Mouse (Mus musculus): Measurements from ENCODE around the gene Oscar.

DNA sequence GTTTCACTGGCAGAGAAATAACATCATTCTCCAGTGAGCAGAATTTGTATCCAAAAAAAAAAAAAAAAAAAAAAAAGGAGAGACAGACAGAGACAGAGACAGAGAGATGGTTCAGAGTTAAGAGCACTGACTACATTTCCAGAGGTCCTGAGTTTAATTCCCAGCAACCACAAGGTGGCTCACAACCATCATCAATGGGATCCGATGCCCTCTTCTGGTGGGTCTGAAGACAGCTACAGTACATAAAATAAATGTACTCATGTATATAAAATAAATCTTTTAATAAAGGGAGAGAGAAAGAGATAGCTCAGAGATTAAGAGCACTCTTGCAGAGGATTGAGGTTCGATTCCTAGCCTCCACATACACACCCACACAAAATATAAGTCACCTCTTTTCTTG, 37.8 kb downstream of the Oscar start:
- no peak for TF ChIP-seq CTCF (IDR thresholded peaks at IDR 0.05; ENCODE audit: insufficient read depth, low read length)
- TF ChIP-seq POLR2A (IDR thresholded peaks at IDR 0.05; ENCODE audit: borderline replicate concordance, extremely low read depth, low read depth, low read length) = no peak
